Comparison of ENCODE assay signal across 8 mouse cellular contexts in the genomic region with DNA sequence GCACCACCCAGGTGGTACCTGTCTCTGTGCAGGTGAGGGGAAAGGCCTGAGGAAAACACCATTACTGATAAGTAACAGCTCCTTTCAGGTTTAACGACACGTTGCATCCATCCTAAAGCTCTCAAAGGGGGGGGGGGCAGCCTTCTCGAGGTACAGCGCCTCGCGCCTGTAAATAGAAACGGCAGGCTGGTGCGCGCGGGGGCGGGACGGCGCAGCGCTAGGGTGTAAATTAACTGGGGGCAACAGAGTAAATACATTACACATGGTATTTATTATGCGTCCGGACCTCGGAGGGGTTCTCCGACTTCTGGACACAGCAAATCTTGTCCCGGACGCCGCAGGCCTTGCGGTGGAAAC.
A peak's percentile ranks its signal among the peaks of the same experiment; 100 is the strongest.
DNase-seq lines count a peak whose midpoint lies in the region; ATAC-seq lines count a peak whose summit lies in the region.

No protein-coding gene starts in this region.

- H3K36me3 ChIP-seq in embryonic facial prominence, embryonic 12.5 days = no peaks in the 10 kb centered on the region

- 11% methylated on average over 22 of the region's 22 CpGs for WGBS in embryonic facial prominence, embryonic 12.5 days

- H3K27me3 ChIP-seq in embryonic facial prominence, embryonic 12.5 days = peaks cover 63% of the 10 kb centered on the region

- H3K9ac ChIP-seq in embryonic facial prominence, embryonic 12.5 days = peak overlapping the region; percentile 48

- no peaks in the 10 kb centered on the region for H3K9me3 ChIP-seq in embryonic facial prominence, embryonic 12.5 days

- peak; percentile 35; the same call in 1 of the 2 replicates for ATAC-seq in embryonic facial prominence, embryonic 12.5 days (ENCODE audit: insufficient number of reproducible peaks, insufficient read depth, low FRiP score, low TSS enrichment)
- ATAC-seq in activated CD4-positive, CD25-positive, alpha-beta regulatory T cell, adult 4 months = no peak
- ATAC-seq in cerebellum, adult (ENCODE audit: insufficient number of reproducible peaks, low FRiP score, low TSS enrichment) = no peak

- H3K27ac ChIP-seq in embryonic facial prominence, embryonic 12.5 days = peak overlapping the region; percentile 41; the same call in 1 of the 2 replicates

- DNase-seq in left cerebral cortex, adult 18-20 months (ENCODE audit: low spot score in 2 of 2) = peak; percentile 2 to 11
- DNase-seq in left cerebral cortex, postnatal 10 days (ENCODE audit: extremely low spot score in 1 of 2, low spot score in 2 of 2) = no peak
- DNase-seq in induced T-regulatory cell, adult 2 months (ENCODE audit: low read depth) = peak; percentile 10
- DNase-seq in neural tube, embryonic 10.5 days (ENCODE audit: extremely low spot score, low spot score) = peak; percentile 33
- no peak for DNase-seq in left cerebral cortex, postnatal 4 days

- H3K4me3 ChIP-seq in embryonic facial prominence, embryonic 12.5 days = peak overlapping the region; percentile 33

- H3K4me1 ChIP-seq in embryonic facial prominence, embryonic 12.5 days = peaks cover 4% of the 10 kb centered on the region; the same call in 1 of the 2 replicates

- intact Hi-C loops in left cerebral cortex, postnatal 10 days (cut with DNase I) = loop anchor here (10.0 kb wide), 2 partner anchors 198 to 268 kb away; no protein-coding TSS in a partner anchor
- intact Hi-C loops in left cerebral cortex, postnatal 4 days (cut with DNase I) = no loop called here

- peak overlapping the region; percentile 59 for H3K4me2 ChIP-seq in embryonic facial prominence, embryonic 12.5 days (replicated peaks)

Comparison
In these comparisons a context has a peak if more than half of its experiments do, and no peak if none do; other contexts are left out.
1. DNase-seq: peak in left cerebral cortex, adult 18-20 months (2 of 2), induced T-regulatory cell, adult 2 months (single experiment) and neural tube, embryonic 10.5 days (single experiment); none in left cerebral cortex, postnatal 10 days (0 of 2) and left cerebral cortex, postnatal 4 days (single experiment).